Mouse (Mus musculus) embryonic facial prominence, embryonic 12.5 days (tissue): ENCODE results near the gene Trappc4. TPM values are rescaled to one million over a fixed set of nuclear protein-coding genes. Genes with fewer than 3 reads are reported as not detected.
A peak's percentile ranks its signal among the peaks of the same experiment; 100 is the strongest.
"Not testable (repeated sequence)": the region's sequence is repeated elsewhere in the genome, so short reads cannot be mapped to it uniquely, and the experiment has no call there.

Experiments
- ATAC-seq: fragments of 200-750 bp; cut with Nextera tagmentation; 2 replicates; pipeline ENCODE4 v1.8.0; 2017; ENCODE audit not compliant: insufficient number of reproducible peaks, insufficient read depth, low FRiP score, low TSS enrichment
- H3K27ac ChIP-seq: fragments of 300-500 bp; sonication (generic); 2 replicates; pipeline ENCODE4 v1.5.1; 2016; ENCODE audit warnings: mild to moderate bottlenecking
- H3K27me3 ChIP-seq: fragments of 300-500 bp; sonication (generic); 2 replicates; pipeline ENCODE4 v1.6.1; 2016; ENCODE audit warnings: mild to moderate bottlenecking, moderate library complexity
- H3K36me3 ChIP-seq: fragments of 300-500 bp; sonication (generic); 2 replicates; pipeline ENCODE4 v1.6.1; 2016; ENCODE audit warnings: mild to moderate bottlenecking
- H3K4me1 ChIP-seq: fragments of 300-500 bp; sonication (generic); 2 replicates; pipeline ENCODE4 v1.6.1; 2016
- H3K4me2 ChIP-seq: fragments of 300-500 bp; sonication (generic); replicated peaks from 2 replicates; pipeline ENCODE4 v1.6.1; 2016; ENCODE audit warnings: mild to moderate bottlenecking, moderate library complexity
- H3K4me3 ChIP-seq: fragments of 300-500 bp; sonication (generic); 2 replicates; pipeline ENCODE4 v1.5.1; 2016; ENCODE audit warnings: mild to moderate bottlenecking
- H3K9ac ChIP-seq: fragments of 300-500 bp; sonication (generic); 2 replicates; pipeline ENCODE4 v1.6.1; 2016; ENCODE audit warnings: mild to moderate bottlenecking, moderate library complexity
- H3K9me3 ChIP-seq: fragments of 300-500 bp; sonication (generic); 2 replicates; pipeline ENCODE4 v1.6.1; 2016; ENCODE audit warnings: mild to moderate bottlenecking, moderate library complexity
- WGBS: fragments of 180-500 bp; shearing (Covaris S2); methylation state at CpG from one replicate; pipeline ENCODE4 v1.1.7; 2016; 5-methylcytosine and 5-hydroxymethylcytosine counted together
- microRNA-seq: library from miRNA; unstranded; fragments of <30 nt; microRNA quantifications from one replicate; pipeline ENCODE4, GENCODE M21; 2017
- polyA plus RNA-seq: library from polyadenylated mRNA; unstranded; fragments of >200 nt; fragmentation: Nextera tagmentation; extraction: Ambion mirVana; gene quantifications from 2 replicates; pipeline ENCODE4 v1.2.1, GENCODE M21; 2016

Gene Trappc4
- polyA plus RNA-seq, 1 experiment from 2014 or later = 173 TPM

DNA sequence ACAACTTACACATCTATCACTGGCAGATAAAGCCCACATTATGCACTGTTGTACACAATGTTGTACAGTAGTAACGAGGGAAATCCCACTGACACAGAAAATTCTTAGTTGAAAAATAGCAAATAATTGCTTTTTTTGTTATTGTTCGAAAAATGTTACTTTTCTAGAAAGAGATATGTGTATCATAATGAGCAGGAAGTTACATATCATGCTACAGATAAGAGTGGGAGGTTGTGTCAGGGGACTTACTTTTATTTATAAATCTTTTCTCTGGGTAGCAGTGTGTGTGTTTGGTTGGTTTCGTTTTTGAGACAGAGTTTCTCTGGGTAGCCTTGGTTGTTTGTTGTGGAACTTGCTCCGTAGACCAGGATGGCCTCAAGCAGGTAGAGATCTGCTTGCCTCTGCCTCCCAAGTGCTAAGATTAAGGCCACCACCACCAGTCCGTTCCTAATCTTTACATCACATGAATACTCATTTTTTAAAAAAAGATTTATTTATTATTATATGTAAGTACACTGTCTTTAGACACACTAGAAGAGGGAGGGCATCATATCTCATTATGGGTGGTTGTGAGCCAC, 29.2 kb downstream of the Trappc4 start:
- H3K4me3 ChIP-seq = peak overlapping the region; percentile 88
- peaks cover 25% of the 10 kb centered on the region for H3K36me3 ChIP-seq
- H3K27me3 ChIP-seq = no peaks in the 10 kb centered on the region
- peak overlapping the region; percentile 95 for H3K4me2 ChIP-seq
- ATAC-seq = no peak
- no peak overlapping the region for H3K27ac ChIP-seq
- H3K9ac ChIP-seq = no peak overlapping the region
- peaks cover 11% of the 10 kb centered on the region for H3K4me1 ChIP-seq
- WGBS = 87% methylated on average over 5 of the region's 5 CpGs
- H3K9me3 ChIP-seq = no peaks in the 10 kb centered on the region

DNA sequence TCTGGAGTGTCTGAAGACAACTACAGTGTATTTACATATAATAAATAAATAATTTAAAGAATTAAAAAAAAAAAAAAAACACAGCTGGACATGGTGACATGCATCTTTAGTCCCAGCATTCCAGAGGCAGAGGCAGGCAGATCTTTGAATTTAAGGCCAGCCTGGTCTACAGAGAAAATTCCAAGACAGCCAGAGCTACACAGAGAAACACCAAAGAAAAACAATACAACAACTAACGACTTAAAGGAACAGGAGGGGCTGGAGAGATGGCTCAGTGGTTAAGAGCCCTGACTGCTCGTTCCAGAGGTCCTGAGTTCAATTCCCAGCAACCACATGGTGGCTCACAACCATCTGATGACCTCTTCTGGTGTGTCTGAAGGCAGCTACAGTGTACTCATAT, 30.1 kb downstream of the Trappc4 start:
- H3K4me3 ChIP-seq, H3K9me3 ChIP-seq, H3K27me3 ChIP-seq, H3K9ac ChIP-seq, ATAC-seq, H3K4me2 ChIP-seq, H3K27ac ChIP-seq: not testable (repeated sequence)
- Histone ChIP-seq H3K4me1 (peaks cover 11% of the 10 kb centered on the region), H3K36me3 (peaks cover 16% of the 10 kb centered on the region)
- WGBS = 81% methylated on average over 2 of the region's 2 CpGs

DNA sequence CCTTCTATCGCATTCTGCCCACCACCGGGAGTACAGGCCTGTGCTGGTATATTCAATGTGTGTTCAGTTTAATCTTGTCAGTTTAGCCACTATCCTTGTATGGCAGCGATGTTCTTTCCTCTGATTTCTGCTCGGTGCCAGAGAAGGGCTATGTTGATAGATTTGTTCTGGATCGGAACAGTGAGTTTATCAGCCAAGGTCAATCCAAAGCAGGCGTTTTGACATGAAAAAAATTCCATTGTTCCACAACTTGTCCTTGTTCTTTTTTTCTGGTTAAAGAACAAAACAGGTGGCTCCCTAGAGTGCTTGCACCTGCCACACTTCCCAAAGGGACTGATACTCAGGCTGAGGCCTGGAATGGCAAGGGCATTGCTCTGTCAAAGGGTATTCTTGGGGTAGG, 31.3 kb downstream of the Trappc4 start:
- Histone ChIP-seq H3K4me1 (peaks cover 11% of the 10 kb centered on the region), H3K36me3 (peaks cover 4% of the 10 kb centered on the region; the same call in 1 of the 2 replicates), H3K4me2 (no peak overlapping the region), H3K9me3 (no peaks in the 10 kb centered on the region), H3K27ac (no peak overlapping the region), H3K27me3 (no peaks in the 10 kb centered on the region), H3K9ac (no peak overlapping the region), H3K4me3 (no peak overlapping the region)
- WGBS = 88% methylated on average over 6 of the region's 6 CpGs
- ATAC-seq = no peak

DNA sequence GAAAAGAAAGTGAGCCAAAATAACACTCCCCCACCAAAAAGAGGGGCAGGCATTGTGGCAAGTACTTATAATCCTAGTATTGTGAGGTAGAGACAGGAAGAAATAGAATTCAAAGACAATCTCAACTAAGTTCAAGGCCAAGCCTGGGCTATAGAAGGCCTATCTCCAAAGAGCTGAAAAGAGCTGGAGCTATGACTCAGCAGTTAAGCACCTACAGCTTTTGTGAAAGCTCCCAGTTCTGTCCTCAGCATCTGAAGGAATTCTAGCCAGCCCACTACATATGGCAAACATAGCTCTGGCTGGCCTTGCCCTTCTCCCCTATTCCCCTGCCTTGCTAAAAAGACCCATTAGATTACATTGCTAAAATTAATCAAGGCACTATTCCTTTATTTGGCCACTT, 34.0 kb downstream of the Trappc4 start:
- ATAC-seq = no peak
- no peaks in the 10 kb centered on the region for H3K4me1 ChIP-seq
- H3K36me3 ChIP-seq = no peaks in the 10 kb centered on the region
- H3K9ac ChIP-seq = no peak overlapping the region
- H3K27me3 ChIP-seq = no peaks in the 10 kb centered on the region
- H3K27ac ChIP-seq = no peak overlapping the region
- no peaks in the 10 kb centered on the region for H3K9me3 ChIP-seq
- H3K4me3 ChIP-seq = no peak overlapping the region
- H3K4me2 ChIP-seq = no peak overlapping the region

DNA sequence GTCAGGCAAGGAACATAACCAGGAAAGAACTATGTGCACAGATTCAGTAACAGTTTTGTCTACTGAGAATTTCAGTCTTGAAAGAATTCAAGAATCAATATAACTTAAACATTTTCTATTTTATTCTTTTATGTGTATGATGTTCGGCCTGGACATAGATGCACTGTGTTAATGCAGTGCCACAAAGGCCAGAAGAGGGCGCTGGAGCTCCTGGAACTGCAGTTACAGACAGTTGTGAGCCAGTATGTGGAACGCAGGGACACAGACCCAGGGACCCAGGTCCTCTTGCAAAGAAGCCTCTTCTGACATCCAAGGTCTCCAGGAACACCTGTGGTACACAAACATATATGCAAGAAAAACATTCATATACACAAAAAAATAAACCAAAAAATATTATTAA, 42.9 kb downstream of the Trappc4 start:
- Histone ChIP-seq H3K4me1 (peaks cover 7% of the 10 kb centered on the region; the same call in 1 of the 2 replicates), H3K36me3 (peaks cover 3% of the 10 kb centered on the region), H3K27ac (no peak overlapping the region), H3K4me3 (no peak overlapping the region), H3K9ac (no peak overlapping the region), H3K27me3 (no peaks in the 10 kb centered on the region), H3K9me3 (no peaks in the 10 kb centered on the region), H3K4me2 (no peak overlapping the region)
- 58% methylated on average over 3 of the region's 3 CpGs for WGBS
- no peak for ATAC-seq

DNA sequence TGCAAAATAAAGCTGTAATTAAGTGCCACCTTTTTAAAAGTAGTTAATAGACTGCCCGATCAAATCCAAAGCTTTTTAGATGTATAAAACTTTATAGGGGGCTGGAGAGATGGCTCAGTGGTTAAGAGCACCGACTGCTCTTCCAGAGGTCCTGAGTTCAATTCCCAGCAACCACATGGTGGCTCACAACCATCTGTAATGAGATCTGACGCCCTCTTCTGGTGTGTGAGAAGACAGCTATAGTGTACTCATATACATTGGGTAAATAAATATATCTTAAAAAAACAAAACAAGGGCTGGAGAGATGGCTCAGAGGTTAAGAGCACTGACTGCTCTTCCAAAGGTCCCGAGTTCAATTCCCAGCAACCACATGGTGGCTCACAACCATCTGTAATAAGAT, 45.5 kb downstream of the Trappc4 start:
- 42% methylated on average over 4 of the region's 4 CpGs for WGBS
- peak overlapping the region; percentile 57; the same call in 1 of the 2 replicates for H3K27ac ChIP-seq
- peaks cover 23% of the 10 kb centered on the region for H3K36me3 ChIP-seq
- H3K27me3 ChIP-seq, H3K9me3 ChIP-seq, H3K4me1 ChIP-seq, ATAC-seq: not testable (repeated sequence)
- peak overlapping the region; percentile 92 for H3K4me2 ChIP-seq
- H3K9ac ChIP-seq = peak overlapping the region; percentile 81; the same call in 1 of the 2 replicates
- peak overlapping the region; percentile 97 for H3K4me3 ChIP-seq

DNA sequence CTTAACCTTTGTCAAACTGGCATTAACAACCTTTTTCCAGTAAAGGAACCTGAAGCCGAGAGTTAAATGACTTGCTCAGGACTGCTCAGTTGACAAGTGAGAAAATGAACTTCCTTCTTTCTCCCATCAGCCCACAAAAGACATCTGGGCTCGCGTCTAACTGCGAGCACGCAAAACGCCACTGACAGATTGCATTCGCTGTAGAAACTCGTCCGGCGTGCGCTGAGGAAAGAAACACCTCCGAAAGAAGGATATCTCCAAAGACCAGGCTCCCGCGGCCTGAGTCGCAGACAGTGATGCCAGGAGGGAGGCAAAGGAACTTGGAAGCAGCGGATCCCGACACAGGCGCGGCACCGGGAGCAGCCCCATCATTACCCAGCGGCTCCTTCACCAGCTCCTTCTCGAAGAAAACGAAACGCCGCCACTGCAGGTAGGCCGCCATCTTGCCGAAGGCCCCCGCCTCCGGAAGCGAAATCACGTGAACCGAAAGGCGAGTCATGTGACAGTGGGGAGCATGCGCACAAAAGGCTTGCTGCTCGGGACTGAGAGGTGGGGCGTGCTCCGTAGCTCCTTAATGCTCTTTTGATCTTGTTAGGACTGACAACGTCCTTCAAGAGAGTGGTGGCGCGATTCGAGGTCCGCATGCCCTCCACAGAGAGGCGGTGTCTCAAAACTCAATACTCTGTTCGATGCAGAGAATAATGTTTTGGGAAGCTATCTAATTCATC, 46.0 kb downstream of the Trappc4 start, which contains the start of gene Vps11:
Gene Vps11 (minus strand): TSS at position 481 of the 728 bp plus-strand sequence.
- Histone ChIP-seq H3K9ac (peak within 1 kb of the TSS; percentile 81), H3K9me3 (no peaks in the 10 kb centered on the region), H3K4me1 (peaks cover 7% of the 10 kb centered on the region; the same call in 1 of the 2 replicates), H3K27me3 (no peaks in the 10 kb centered on the region), H3K4me3 (peak within 1 kb of the TSS; percentile 97), H3K27ac (peak within 1 kb of the TSS; percentile 57; the same call in 1 of the 2 replicates), H3K4me2 (peak within 1 kb of the TSS; percentile 92), H3K36me3 (peaks cover 29% of the 10 kb centered on the region)
- 1% methylated on average over 44 of the region's 44 CpGs for WGBS
- peak; percentile 77; the same call in 1 of the 2 replicates for ATAC-seq

DNA sequence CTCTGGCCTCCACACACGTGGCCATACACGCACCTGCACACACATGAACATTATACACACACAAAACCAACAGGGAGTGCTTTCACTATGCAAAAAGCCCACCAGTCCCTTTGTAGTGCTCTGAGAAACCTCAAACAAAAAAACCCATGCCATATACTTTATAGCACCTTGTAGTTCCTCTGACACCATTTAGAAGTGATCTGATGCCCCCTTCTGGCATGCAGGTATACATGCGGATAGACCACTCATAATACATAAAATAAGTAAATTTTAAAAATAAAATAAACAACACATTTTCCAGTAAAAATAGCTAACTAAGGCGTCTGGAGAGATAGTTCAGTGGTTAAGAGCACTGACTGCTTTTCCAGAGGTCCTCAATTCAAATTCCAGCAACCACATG, 50.2 kb downstream of the Trappc4 start:
- Histone ChIP-seq H3K4me3 (no peak overlapping the region), H3K4me2 (no peak overlapping the region), H3K9me3 (no peaks in the 10 kb centered on the region), H3K27ac (no peak overlapping the region), H3K27me3 (no peaks in the 10 kb centered on the region), H3K36me3 (peaks cover 71% of the 10 kb centered on the region), H3K4me1 (peaks cover 7% of the 10 kb centered on the region; the same call in 1 of the 2 replicates), H3K9ac (no peak overlapping the region)
- no peak for ATAC-seq
- WGBS = 74% methylated on average over 4 of the region's 4 CpGs

Small RNA genes within 50 kb of the gene (microRNA-seq; reads per million reads assigned to microRNA genes)
- not detected for gene Mir7085

Other genes starting within 250 kb of the Trappc4 start
- 19.6 and 20.3 TPM in 2 replicates for gene Cbl, start 173.6 kb downstream of the Trappc4 start, polyA plus RNA-seq
- not detected in 2 replicates for gene Ccdc153, start 166.9 kb downstream of the Trappc4 start, polyA plus RNA-seq
- gene Pdzd3, start 156.1 kb downstream of the Trappc4 start, polyA plus RNA-seq = 0.12 TPM in 1 of 2 replicates, not detected in the other
- 6.2 and 7.1 TPM in 2 replicates for gene Nlrx1, start 139.0 kb downstream of the Trappc4 start, polyA plus RNA-seq
- gene Abcg4, start 119.0 kb downstream of the Trappc4 start, polyA plus RNA-seq = 5.9 and 6.4 TPM in 2 replicates
- gene Hinfp, start 101.9 kb downstream of the Trappc4 start, polyA plus RNA-seq = 26.5 and 28.5 TPM in 2 replicates
- 8.5 and 9.4 TPM in 2 replicates for gene C2cd2l, start 87.3 kb downstream of the Trappc4 start, polyA plus RNA-seq
- 37.2 and 39.1 TPM in 2 replicates for gene Dpagt1, start 81.6 kb downstream of the Trappc4 start, polyA plus RNA-seq
- 399 and 416 TPM in 2 replicates for gene H2afx, start 72.9 kb downstream of the Trappc4 start, polyA plus RNA-seq
- 126 TPM in 2 replicates for gene Hmbs, start 63.4 kb downstream of the Trappc4 start, polyA plus RNA-seq
- 28.3 and 32.4 TPM in 2 replicates for gene Vps11, start 45.9 kb downstream of the Trappc4 start, polyA plus RNA-seq
- 34.6 and 35.6 TPM in 2 replicates for gene Hyou1, start 28.1 kb downstream of the Trappc4 start, polyA plus RNA-seq
- 11.2 and 11.8 TPM in 2 replicates for gene Slc37a4, start 10.7 kb downstream of the Trappc4 start, polyA plus RNA-seq
- 1,820 and 1,932 TPM in 2 replicates for gene Rps25, start 461 bp downstream of the Trappc4 start, polyA plus RNA-seq
- 30.9 and 33.6 TPM in 2 replicates for gene Ccdc84, start 11.0 kb upstream of the Trappc4 start, polyA plus RNA-seq
- gene Foxr1, start 33.5 kb upstream of the Trappc4 start, polyA plus RNA-seq = not detected in 2 replicates
- gene Upk2, start 47.4 kb upstream of the Trappc4 start, polyA plus RNA-seq = 1.7 and 2.2 TPM in 2 replicates
- gene Bcl9l, start 75.2 kb upstream of the Trappc4 start, polyA plus RNA-seq = 17.7 and 18.5 TPM in 2 replicates
- 0.08 TPM in 1 of 2 replicates, not detected in the other for gene Cxcr5, start 154.3 kb upstream of the Trappc4 start, polyA plus RNA-seq
- gene Ddx6, start 197.3 kb upstream of the Trappc4 start, polyA plus RNA-seq = 28.3 and 28.8 TPM in 2 replicates